ENCODE assay signal across 8 mouse cellular contexts in genomic region chr15:100598287-100598882, GRCm38 (mm10). TPM values are rescaled to one million over a fixed set of nuclear protein-coding genes. Genes with fewer than 3 reads are reported as not detected.
DNase-seq lines count a peak whose midpoint lies in the region; ATAC-seq and TF ChIP-seq lines count a peak whose summit lies in the region.

No protein-coding gene starts in this region.

- no peaks in the 10 kb centered on the region for H3K36me3 ChIP-seq in heart, postnatal 0 days (replicated peaks; ENCODE audit: control insufficient read depth, insufficient read depth, low read length)
- no peaks in the 10 kb centered on the region for H3K36me3 ChIP-seq in forebrain, embryonic 14.5 days (ENCODE audit: control insufficient read depth, insufficient read depth, low read length)
- H3K36me3 ChIP-seq in liver, embryonic 14.5 days (replicated peaks; ENCODE audit: control insufficient read depth, insufficient read depth, low read depth) = no peaks in the 10 kb centered on the region

- H3K4me2 ChIP-seq in heart, postnatal 0 days (ENCODE audit: low read depth, low read length) = peak overlapping the region; percentile 89
- peak overlapping the region; percentile 79 for H3K4me2 ChIP-seq in forebrain, embryonic 14.5 days (ENCODE audit: low read length)
- peak overlapping the region; percentile 72 for H3K4me2 ChIP-seq in liver, embryonic 14.5 days (ENCODE audit: low read depth)

- H3K27ac ChIP-seq in heart, postnatal 0 days (ENCODE audit: low read depth) = peak overlapping the region; percentile 91
- peak overlapping the region; percentile 80; the same call in 1 of the 2 replicates for H3K27ac ChIP-seq in forebrain, embryonic 14.5 days (ENCODE audit: low read depth, low read length)
- no peak overlapping the region for H3K27ac ChIP-seq in liver, embryonic 14.5 days

- H3K27me3 ChIP-seq in heart, postnatal 0 days (ENCODE audit: control insufficient read depth, insufficient read depth, low read length) = no peaks in the 10 kb centered on the region
- H3K27me3 ChIP-seq in forebrain, embryonic 14.5 days (replicated peaks; ENCODE audit: control insufficient read depth, insufficient read depth, low read length) = 0 out of 2 replicates have a peak, but pooled peaks cover 3% of the 10 kb centered on the region
- H3K27me3 ChIP-seq in liver, embryonic 14.5 days (ENCODE audit: control insufficient read depth, insufficient read depth, low read length) = peaks cover 41% of the 10 kb centered on the region

- 31% methylated on average over 9 of the region's 9 CpGs for WGBS in heart, postnatal 0 days
- 29% methylated on average over 9 of the region's 9 CpGs for WGBS in forebrain, embryonic 14.5 days
- WGBS in liver, embryonic 14.5 days (ENCODE audit: insufficient replicate concordance) = 19% methylated on average over 9 of the region's 9 CpGs

- TF ChIP-seq CTCF in heart, postnatal 0 days (IDR thresholded peaks at IDR 0.05; ENCODE audit: low read depth) = no peak
- TF ChIP-seq CTCF in liver, embryonic 14.5 days (IDR thresholded peaks at IDR 0.05; ENCODE audit: low read depth) = no peak

- peak overlapping the region; percentile 99 for H3K4me3 ChIP-seq in heart, postnatal 0 days (ENCODE audit: low read depth, low read length)
- peak overlapping the region; percentile 81 for H3K4me3 ChIP-seq in forebrain, embryonic 14.5 days (ENCODE audit: low read depth, low read length)
- peak overlapping the region in 1 of 2 experiments; percentile 61; a peak in 1 of 4 replicates for H3K4me3 ChIP-seq in liver, embryonic 14.5 days (ENCODE audit: insufficient read depth in 1 of 2, low read depth in 2 of 2, low read length in 2 of 2)

- TF ChIP-seq EP300 in heart, postnatal 0 days (IDR thresholded peaks at IDR 0.05; ENCODE audit: low read depth) = no peak
- TF ChIP-seq EP300 in liver, embryonic 14.5 days (IDR thresholded peaks at IDR 0.05; ENCODE audit: low read depth) = no peak

- intact Hi-C loops in heart, postnatal 36 days (cut with DNase I) = loop anchor here (5.0 kb wide), 1 partner anchor 46 kb away; the partner anchor contains the start of gene Tfcp2

- peak overlapping the region; percentile 98; the same call in 1 of the 2 replicates for H3K9ac ChIP-seq in heart, postnatal 0 days (replicated peaks; ENCODE audit: low read depth, low read length)
- peak overlapping the region; percentile 95 for H3K9ac ChIP-seq in forebrain, embryonic 14.5 days (ENCODE audit: low read length)
- no peak overlapping the region for H3K9ac ChIP-seq in liver, embryonic 14.5 days (replicated peaks)

- DNase-seq in heart, postnatal 0 days (ENCODE audit: low spot score) = no peak
- no peak for DNase-seq in heart, postnatal 36 days
- no peak for DNase-seq in forebrain, embryonic 14.5 days (ENCODE audit: low spot score)
- no peak for DNase-seq in liver, embryonic 14.5 days (ENCODE audit: low read depth in 3 of 3, low spot score in 3 of 3)
- DNase-seq in left cerebral cortex, adult 8-10 months (ENCODE audit: low spot score in 2 of 2) = no peak
- DNase-seq in urinary bladder, postnatal 36 days (ENCODE audit: low spot score in 2 of 2) = no peak
- no peak for DNase-seq in frontal cortex, adult 2 months (ENCODE audit: extremely low spot score in 1 of 2, low spot score in 1 of 2)

- H3K9me3 ChIP-seq in heart, postnatal 0 days (replicated peaks; ENCODE audit: control insufficient read depth, low read length) = no peaks in the 10 kb centered on the region
- H3K9me3 ChIP-seq in forebrain, embryonic 14.5 days (replicated peaks; ENCODE audit: control insufficient read depth, low read length) = no peaks in the 10 kb centered on the region
- no peaks in the 10 kb centered on the region for H3K9me3 ChIP-seq in liver, embryonic 14.5 days (ENCODE audit: control insufficient read depth, low read length)

- H3K4me1 ChIP-seq in heart, postnatal 0 days (ENCODE audit: control insufficient read depth, insufficient read depth) = peaks cover 9% of the 10 kb centered on the region
- H3K4me1 ChIP-seq in forebrain, embryonic 14.5 days (ENCODE audit: control insufficient read depth, insufficient read depth, low read length) = peaks cover 5% of the 10 kb centered on the region
- H3K4me1 ChIP-seq in liver, embryonic 14.5 days (replicated peaks; ENCODE audit: control insufficient read depth in 2 of 2, insufficient read depth in 2 of 2, low read length in 1 of 2) = 0 out of 4 replicates have a peak, but pooled peaks cover 0 to 2% of the 10 kb centered on the region in 2 experiments

- ATAC-seq in heart, postnatal 0 days (ENCODE audit: insufficient read depth, low read depth) = no peak
- ATAC-seq in forebrain, embryonic 14.5 days = no peak
- ATAC-seq in liver, embryonic 14.5 days (ENCODE audit: insufficient read depth) = no peak
- ATAC-seq in neutrophil, adult 5-6 weeks (ENCODE audit: extremely low read depth, insufficient number of reproducible peaks, low FRiP score, poor library complexity, severe bottlenecking) = peak; percentile 9

RNA-seq across cellular contexts. Expression of gene Pou6f1, which starts 1.4 kb away (rescaled TPM):
- total RNA-seq in heart, postnatal 0 days (2014; rRNA removed; ENCODE audit: low replicate concordance) = 6.0 and 18.8 TPM in 2 replicates
- 3.2 and 5.2 TPM in 2 replicates for polyA plus RNA-seq in heart, postnatal 0 days (2015; fragmentation: Nextera tagmentation; extraction: Ambion mirVana)
- 10 to 100 TPM; 10.8 to 13.3 TPM for total RNA-seq in heart, postnatal 36 days (2021)
- 36.9 and 42.0 TPM in 2 replicates for polyA plus RNA-seq in forebrain, embryonic 14.5 days (2014; fragmentation: Nextera tagmentation; extraction: Ambion mirVana)
- polyA plus RNA-seq in liver, embryonic 14.5 days (2012; rRNA removed) = 0.46 and 0.77 TPM in 2 replicates
- 0.19 and 0.39 TPM in 2 replicates for polyA plus RNA-seq in liver, embryonic 14.5 days (2014; fragmentation: Nextera tagmentation; extraction: Ambion mirVana)
- total RNA-seq in neutrophil, adult 5-6 weeks (2017) = 16.7 and 27.8 TPM in 2 replicates
- total RNA-seq in left cerebral cortex, adult 8-10 months (2022) = 100 to 1,000 TPM; 119 to 151 (median 133) TPM
- 101 and 105 TPM in 2 replicates for polyA plus RNA-seq in frontal cortex, adult 2 months (2012; rRNA removed)

RNA-seq across cellular contexts. Expression of gene Dazap2, which starts 16.8 kb away (rescaled TPM):
- total RNA-seq in heart, postnatal 0 days (2014; rRNA removed; ENCODE audit: low replicate concordance) = 234 and 284 TPM in 2 replicates
- 213 and 214 TPM in 2 replicates for polyA plus RNA-seq in heart, postnatal 0 days (2015; fragmentation: Nextera tagmentation; extraction: Ambion mirVana)
- total RNA-seq in heart, postnatal 36 days (2021) = 100 to 1,000 TPM; 161 to 177 TPM
- polyA plus RNA-seq in forebrain, embryonic 14.5 days (2014; fragmentation: Nextera tagmentation; extraction: Ambion mirVana) = 210 and 254 TPM in 2 replicates
- polyA plus RNA-seq in liver, embryonic 14.5 days (2012; rRNA removed) = 104 and 107 TPM in 2 replicates
- polyA plus RNA-seq in liver, embryonic 14.5 days (2014; fragmentation: Nextera tagmentation; extraction: Ambion mirVana) = 178 and 182 TPM in 2 replicates
- total RNA-seq in neutrophil, adult 5-6 weeks (2017) = 376 and 417 TPM in 2 replicates
- 100 to 1,000 TPM; 118 to 126 (median 122) TPM for total RNA-seq in left cerebral cortex, adult 8-10 months (2022)
- 210 and 220 TPM in 2 replicates for polyA plus RNA-seq in frontal cortex, adult 2 months (2012; rRNA removed)

RNA-seq across cellular contexts. Expression of gene Smagp, which starts 38.4 kb away (rescaled TPM):
- 20.5 and 27.6 TPM in 2 replicates for total RNA-seq in heart, postnatal 0 days (2014; rRNA removed; ENCODE audit: low replicate concordance)
- polyA plus RNA-seq in heart, postnatal 0 days (2015; fragmentation: Nextera tagmentation; extraction: Ambion mirVana) = 15.9 and 19.0 TPM in 2 replicates
- total RNA-seq in heart, postnatal 36 days (2021) = 10 to 100 TPM; 13.7 to 15.8 TPM
- polyA plus RNA-seq in forebrain, embryonic 14.5 days (2014; fragmentation: Nextera tagmentation; extraction: Ambion mirVana) = 1.6 and 2.5 TPM in 2 replicates
- polyA plus RNA-seq in liver, embryonic 14.5 days (2012; rRNA removed) = 7.3 TPM in 2 replicates
- polyA plus RNA-seq in liver, embryonic 14.5 days (2014; fragmentation: Nextera tagmentation; extraction: Ambion mirVana) = 6.8 and 7.0 TPM in 2 replicates
- 6.1 and 9.2 TPM in 2 replicates for total RNA-seq in neutrophil, adult 5-6 weeks (2017)
- 1 to 10 TPM; 1.9 to 3.1 (median 2.3) TPM for total RNA-seq in left cerebral cortex, adult 8-10 months (2022)
- polyA plus RNA-seq in frontal cortex, adult 2 months (2012; rRNA removed) = 4.5 and 5.3 TPM in 2 replicates

RNA-seq across cellular contexts. Expression of gene Tfcp2, which starts 46.6 kb away (rescaled TPM):
- total RNA-seq in heart, postnatal 0 days (2014; rRNA removed; ENCODE audit: low replicate concordance) = 9.9 and 11.0 TPM in 2 replicates
- polyA plus RNA-seq in heart, postnatal 0 days (2015; fragmentation: Nextera tagmentation; extraction: Ambion mirVana) = 11.2 and 13.9 TPM in 2 replicates
- total RNA-seq in heart, postnatal 36 days (2021) = 10 to 100 TPM; 11.9 to 13.4 TPM
- 22.1 and 23.6 TPM in 2 replicates for polyA plus RNA-seq in forebrain, embryonic 14.5 days (2014; fragmentation: Nextera tagmentation; extraction: Ambion mirVana)
- 2.1 and 2.6 TPM in 2 replicates for polyA plus RNA-seq in liver, embryonic 14.5 days (2012; rRNA removed)
- polyA plus RNA-seq in liver, embryonic 14.5 days (2014; fragmentation: Nextera tagmentation; extraction: Ambion mirVana) = 2.5 and 2.6 TPM in 2 replicates
- 6.5 and 12.8 TPM in 2 replicates for total RNA-seq in neutrophil, adult 5-6 weeks (2017)
- total RNA-seq in left cerebral cortex, adult 8-10 months (2022) = 10 to 100 TPM; 27.7 to 31.7 (median 30.1) TPM
- 20.8 and 22.3 TPM in 2 replicates for polyA plus RNA-seq in frontal cortex, adult 2 months (2012; rRNA removed)
